Mouse (Mus musculus) left cerebral cortex, postnatal 14 days (tissue): ENCODE measurements around the gene Fam219b. TPM values are rescaled to one million over a fixed set of nuclear protein-coding genes. Genes with fewer than 3 reads are reported as not detected.

Experiments
- DNase-seq, 2 experiments: peaks; one replicate each; pipeline ENCODE4 v3.0.0; 2021 to 2022; ENCODE audit warnings: low spot score in 2 of 2, mixed read lengths in 1 of 2
- intact Hi-C: fragments of 180-260 bp; cut with DNase I; formaldehyde crosslinking; loops from one replicate; pipeline ENCODE4 v1.15.1; 2025
- total RNA-seq, 2 experiments: library from RNA; stranded (reverse); gene quantifications; 2 replicates each; pipeline ENCODE4 v1.2.3; 2021

Gene Fam219b
- total RNA-seq, 2 experiments from 2014 or later, result 16.3 to 22.9 TPM

DNA sequence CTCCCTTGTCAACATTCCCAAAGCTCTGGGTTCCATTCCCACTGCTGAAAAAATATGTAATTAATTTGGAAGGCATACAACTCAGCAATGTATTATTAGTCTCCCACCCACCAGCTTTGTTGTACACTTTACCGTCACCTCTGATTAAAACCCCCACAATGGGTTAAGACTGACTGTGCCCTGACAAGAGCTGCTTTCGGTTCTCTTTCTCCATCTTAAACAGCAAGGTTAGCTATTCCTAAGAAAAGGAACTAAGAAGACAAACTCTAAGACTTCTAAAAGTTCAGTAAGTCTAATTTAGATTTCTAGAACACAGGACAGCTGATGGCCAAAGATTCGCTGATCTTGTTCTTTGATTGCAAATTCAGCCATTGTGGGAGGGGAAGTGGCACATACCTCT lies 19.9 kb downstream of the Fam219b start:
- DNase-seq, result no peak
- intact Hi-C loops, result no loop called here

GRCm38 (mm10) chr9:57558625-57559024 lies 21.3 kb downstream of the Fam219b start:
- no peak for DNase-seq
- intact Hi-C loops, result no loop called here

- DNase-seq, result no peak
- intact Hi-C loops, result no loop called here
These were observed 22.2 kb downstream of the Fam219b start for GRCm38 (mm10) chr9:57559568-57559967.

DNA sequence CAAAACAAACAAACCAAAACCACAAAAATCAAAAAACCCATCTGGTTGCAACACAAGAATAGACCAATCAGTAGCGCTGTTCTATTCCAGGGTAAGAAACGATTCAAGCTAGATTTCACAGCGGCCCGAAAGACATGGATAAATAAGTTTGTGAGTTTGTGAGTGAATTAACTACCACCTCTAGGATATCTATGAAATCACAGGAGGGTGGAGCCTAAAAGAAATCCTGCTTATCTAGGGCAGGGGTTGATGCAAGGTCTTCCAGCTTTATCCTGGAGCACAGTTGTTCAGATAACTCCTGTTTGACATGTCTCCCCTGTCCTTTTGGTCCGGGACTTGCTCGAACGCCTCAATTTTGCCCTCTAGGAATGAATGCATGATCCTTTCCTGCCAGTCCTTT lies 22.9 kb downstream of the Fam219b start:
- DNase-seq, result no peak
- intact Hi-C loops, result no loop called here

GRCm38 (mm10) chr9:57560861-57561710 lies 23.8 kb downstream of the Fam219b start, which contains the start of gene Scamp2:
Gene Scamp2 (plus strand): TSS chr9:57560943.
- intact Hi-C loops, result no loop called here
- DNase-seq, result peak; percentile 93 to 94

DNA sequence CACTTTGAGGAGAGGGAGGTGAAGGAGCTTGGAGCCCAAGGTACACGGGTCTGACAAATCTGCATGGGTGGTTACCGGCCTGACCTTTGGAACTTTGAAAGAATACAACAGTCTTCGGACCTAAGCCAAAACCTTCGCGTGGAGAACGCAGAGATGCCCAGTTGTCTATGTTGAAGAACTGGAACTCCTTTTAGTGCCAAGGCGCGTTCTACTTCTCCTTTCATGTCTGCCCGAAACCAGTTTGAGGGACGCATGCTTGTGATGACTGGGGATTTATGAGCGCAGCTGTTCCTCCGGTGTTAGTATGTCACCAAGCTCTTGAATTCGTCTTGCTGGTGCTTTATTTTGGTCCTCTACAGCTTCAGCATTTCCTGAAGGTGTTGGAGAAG lies 24.4 kb downstream of the Fam219b start:
- intact Hi-C loops, result no loop called here
- DNase-seq, result no peak

- DNase-seq, result no peak
- intact Hi-C loops, result no loop called here
These were observed 25.6 kb downstream of the Fam219b start for GRCm38 (mm10) chr9:57562896-57563372.

DNA sequence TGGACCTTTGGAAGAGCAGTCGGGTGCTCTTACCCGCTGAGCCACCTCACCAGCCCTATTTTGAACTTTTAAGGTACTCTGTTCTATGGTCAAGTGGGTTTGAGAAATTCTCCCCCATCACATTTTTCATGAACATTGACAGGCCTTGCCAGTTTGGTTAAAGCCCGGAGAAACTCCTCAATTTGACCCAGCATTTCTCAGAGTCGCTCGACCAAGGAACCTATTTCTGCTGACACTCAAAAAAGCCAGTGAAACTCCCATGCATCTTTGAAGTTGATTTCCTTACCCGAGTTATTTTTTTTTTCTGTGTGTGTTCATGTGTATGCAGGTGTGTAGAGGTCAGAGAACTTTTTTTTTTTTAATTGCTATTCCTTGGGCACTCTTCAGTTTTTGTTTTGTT lies 27.3 kb downstream of the Fam219b start:
- intact Hi-C loops, result no loop called here
- no peak for DNase-seq

- peak; percentile 67 to 81 for DNase-seq
- intact Hi-C loops, result no loop called here
These were observed 28.5 kb downstream of the Fam219b start for GRCm38 (mm10) chr9:57565741-57566221.

GRCm38 (mm10) chr9:57566846-57567245 lies 29.5 kb downstream of the Fam219b start:
- intact Hi-C loops, result no loop called here
- no peak for DNase-seq

DNA sequence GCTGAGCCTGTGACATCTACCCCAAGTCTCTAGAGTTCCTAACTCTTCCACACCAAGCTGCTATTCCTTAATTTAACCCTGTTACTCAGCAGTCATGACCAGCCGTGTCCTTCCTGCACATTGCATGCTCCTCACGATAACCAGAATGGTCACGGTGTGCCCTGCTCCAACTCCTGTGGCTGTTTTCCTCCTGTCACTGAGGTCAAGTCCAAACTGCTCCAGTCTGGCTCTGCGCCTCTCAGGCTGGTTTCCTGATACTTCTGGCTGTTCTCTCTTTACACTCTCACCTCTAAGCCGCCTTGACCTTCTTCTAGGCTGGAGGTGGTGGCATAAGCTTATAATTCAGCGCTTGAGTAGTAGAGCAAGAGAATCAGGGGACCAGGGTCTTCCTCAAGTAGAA lies 31.2 kb downstream of the Fam219b start:
- no peak for DNase-seq
- intact Hi-C loops, result no loop called here

GRCm38 (mm10) chr9:57574397-57574796 lies 37.1 kb downstream of the Fam219b start:
- DNase-seq, result no peak
- intact Hi-C loops, result no loop called here

DNA sequence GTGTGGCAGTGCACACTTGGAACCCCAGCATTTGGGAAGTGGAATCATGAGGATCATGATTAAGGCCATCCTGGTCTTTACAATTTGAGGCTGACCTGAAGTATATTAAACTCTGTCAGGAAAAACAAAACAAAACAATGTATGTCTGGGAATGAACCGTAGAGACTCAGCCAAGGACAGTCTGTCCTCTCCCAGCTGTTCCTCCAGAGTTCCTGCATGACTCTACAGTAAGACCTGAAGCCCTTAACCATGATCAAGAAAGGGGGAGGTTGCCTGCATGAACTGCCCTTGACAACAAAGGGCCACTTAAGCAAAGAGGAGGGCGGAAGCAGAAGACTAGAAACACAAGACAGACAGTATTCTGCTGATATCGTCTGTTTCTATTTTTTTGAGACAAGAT lies 38.2 kb downstream of the Fam219b start:
- intact Hi-C loops, result no loop called here
- no peak for DNase-seq

DNA sequence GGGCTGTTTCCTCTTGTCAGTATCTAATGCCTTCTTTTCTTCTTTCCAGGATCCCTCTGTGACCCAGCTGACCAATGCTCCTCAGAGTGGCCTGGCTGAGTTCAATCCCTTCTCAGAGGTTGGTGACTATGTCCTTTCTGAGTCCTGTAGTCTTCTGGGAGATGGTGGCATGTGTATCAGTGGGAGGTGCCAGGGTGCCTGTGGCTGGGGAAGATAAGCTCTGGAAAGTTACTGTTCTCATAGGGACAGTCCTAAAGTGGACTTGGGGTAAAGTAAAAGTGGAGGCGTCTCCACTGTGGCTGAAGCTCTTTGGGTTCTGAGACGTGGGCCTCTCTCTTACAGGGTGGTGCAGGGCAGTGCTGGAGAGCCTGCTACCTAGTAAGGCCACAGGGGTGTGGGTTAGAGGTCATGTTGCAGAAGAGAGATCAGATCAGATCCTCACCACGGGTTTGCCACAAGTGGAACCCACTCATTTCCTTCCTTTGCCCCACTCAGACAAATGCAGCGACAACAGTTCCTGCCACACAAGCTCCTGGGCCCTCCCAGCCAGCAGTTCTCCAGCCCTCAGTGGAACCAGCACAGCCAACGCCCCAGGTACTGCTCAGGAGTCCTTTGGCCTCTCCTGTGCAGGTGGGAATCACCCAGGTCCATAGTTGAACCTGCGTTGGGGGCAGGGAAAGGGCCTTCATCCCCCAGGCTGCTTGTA lies 40.0 kb downstream of the Fam219b start:
- no peak for DNase-seq
- intact Hi-C loops, result no loop called here

DNA sequence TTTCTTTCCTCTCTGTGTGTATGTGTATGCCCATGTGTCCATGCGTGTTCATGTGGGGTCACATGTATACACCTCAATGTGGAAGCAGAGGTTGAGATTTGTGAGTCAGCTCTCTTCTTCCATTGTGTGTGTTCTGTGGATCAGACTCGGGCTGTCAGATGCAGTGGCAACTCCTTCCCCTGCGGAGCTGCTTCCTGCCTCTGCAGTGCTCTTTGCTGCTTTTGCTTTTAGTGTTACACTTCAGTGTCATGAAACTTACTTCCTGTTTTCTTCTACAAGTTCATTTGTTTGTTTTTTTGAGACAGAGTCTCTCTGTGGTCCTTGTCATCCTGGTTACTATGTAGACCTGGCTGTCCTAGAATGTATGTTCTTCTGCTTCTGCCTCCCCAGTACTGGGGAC lies 47.7 kb downstream of the Fam219b start:
- no peak for DNase-seq
- intact Hi-C loops, result loop anchor here (5.0 kb wide), 2 partner anchors 33 to 162 kb away; partner anchors contain the start of gene Mpi

DNA sequence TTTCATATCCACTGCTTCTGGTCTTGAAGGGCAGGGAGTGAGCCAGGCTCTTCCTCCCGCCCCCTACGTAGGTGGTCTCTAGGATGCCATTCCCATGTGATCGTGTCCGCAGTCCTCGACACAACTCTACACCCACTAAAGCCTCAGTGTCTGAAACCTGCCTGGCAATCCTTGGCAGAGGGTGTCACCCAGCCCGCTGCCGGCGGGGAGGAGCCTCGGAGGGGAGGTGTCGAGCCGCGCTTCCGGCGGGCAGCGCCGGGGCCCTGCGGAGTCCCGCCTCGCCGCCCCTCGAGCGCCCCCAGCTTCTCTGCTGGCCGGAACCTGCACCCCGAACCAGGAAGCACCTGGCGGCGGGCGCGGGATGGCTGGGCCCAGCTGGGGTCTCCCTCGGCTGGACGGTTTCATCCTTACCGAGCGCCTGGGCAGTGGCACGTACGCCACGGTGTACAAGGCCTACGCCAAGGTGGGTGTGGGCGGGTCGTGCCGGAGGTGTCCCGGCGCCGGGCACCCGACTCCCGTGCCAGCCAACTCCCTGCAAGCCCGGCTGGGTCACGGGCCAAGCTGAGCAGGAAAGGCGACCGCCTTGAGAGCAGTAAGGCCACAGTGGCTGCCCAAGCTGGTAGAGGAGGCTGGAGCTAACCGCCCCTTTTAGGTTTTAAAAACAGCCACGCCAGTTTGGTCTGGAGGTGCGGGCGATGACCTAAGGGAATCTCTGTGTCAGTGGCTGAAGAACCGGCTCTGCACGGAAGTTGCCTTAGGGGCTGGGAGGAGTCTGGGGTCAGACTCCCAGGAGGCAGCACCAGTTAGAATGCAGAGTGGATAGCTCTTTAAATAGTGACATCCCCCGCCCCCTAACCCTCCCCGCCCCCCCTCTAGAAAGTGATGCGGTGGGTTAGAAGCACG lies 52.1 kb downstream of the Fam219b start, which contains the start of gene Ulk3:
Ulk3 (plus strand) TSS at position 229 of the 903 bp plus-strand sequence.
- peak in 1 of 2 experiments; percentile 75 for DNase-seq
- intact Hi-C loops, result loop anchor here (5.0 kb wide), 2 partner anchors 37 to 158 kb away; partner anchors contain the start of gene Mpi

GRCm38 (mm10) chr9:57590726-57591125 lies 53.4 kb downstream of the Fam219b start:
- intact Hi-C loops, result no loop called here
- DNase-seq, result peak; percentile 40 to 74
